Mouse (Mus musculus) E14TG2a.4 (cell line): Measurements from ENCODE around the gene Cryab.

Experiments used
- H3K27me3 ChIP-seq: 2 replicates; pipeline ENCODE4 v1.6.1; 2014; ENCODE audit warnings: low read length, control low read depth; ENCODE audit not compliant: insufficient read depth
- H3K36me3 ChIP-seq: 2 replicates; pipeline ENCODE4 v1.6.1; 2014; ENCODE audit warnings: low read length, control low read depth; ENCODE audit not compliant: insufficient read depth
- H3K4me1 ChIP-seq: replicated peaks from 2 replicates; pipeline ENCODE4 v1.6.1; 2014; ENCODE audit warnings: low read depth, low read length, control low read depth
- H3K4me3 ChIP-seq: replicated peaks from 2 replicates; pipeline ENCODE4 v1.5.1; 2014; ENCODE audit warnings: mild to moderate bottlenecking, low read length
- H3K9me3 ChIP-seq: 2 replicates; pipeline ENCODE4 v1.6.1; 2014; ENCODE audit warnings: low read length, control low read depth
- CTCF ChIP-seq: conservative IDR thresholded peaks from 2 replicates; pipeline ENCODE4 v1.5.1; 2014; ENCODE audit warnings: low read length
- NANOG ChIP-seq: IDR thresholded peaks from 2 replicates; pipeline ENCODE4 v1.6.1; 2014; ENCODE audit warnings: borderline replicate concordance, low read length, mixed read lengths
- POU5F1 ChIP-seq: IDR thresholded peaks from 2 replicates; pipeline ENCODE4 v1.6.1; 2014; ENCODE audit warnings: low read length, borderline replicate concordance

Cryab gene

GRCm38 (mm10) chr9:50796776-50797175 lies 45.7 kb downstream of the Cryab start:
- Histone ChIP-seq H3K9me3 (no peaks in the 10 kb centered on the region), H3K4me1 (no peaks in the 10 kb centered on the region), H3K27me3 (no peaks in the 10 kb centered on the region), H3K4me3 (no peak overlapping the region), H3K36me3 (peaks cover 20% of the 10 kb centered on the region)
- TF ChIP-seq CTCF (no peak), NANOG (no peak), POU5F1 (no peak)

- Histone ChIP-seq H3K27me3 (no peaks in the 10 kb centered on the region), H3K36me3 (peaks cover 19% of the 10 kb centered on the region), H3K4me1 (no peaks in the 10 kb centered on the region), H3K4me3 (no peak overlapping the region), H3K9me3 (no peaks in the 10 kb centered on the region)
- TF ChIP-seq POU5F1 (no peak), NANOG (no peak), CTCF (no peak)
Observed at GRCm38 (mm10) chr9:50797641-50798040, 46.5 kb downstream of the Cryab start.

GRCm38 (mm10) chr9:50798368-50798767 lies 47.2 kb downstream of the Cryab start:
- H3K9me3 ChIP-seq = no peaks in the 10 kb centered on the region
- H3K4me1 ChIP-seq = no peaks in the 10 kb centered on the region
- no peak overlapping the region for H3K4me3 ChIP-seq
- no peaks in the 10 kb centered on the region for H3K27me3 ChIP-seq
- no peak for TF ChIP-seq POU5F1
- TF ChIP-seq CTCF = no peak
- no peak for TF ChIP-seq NANOG
- H3K36me3 ChIP-seq = peaks cover 24% of the 10 kb centered on the region

GRCm38 (mm10) chr9:50800985-50801384 lies 49.9 kb downstream of the Cryab start:
- no peaks in the 10 kb centered on the region for H3K4me1 ChIP-seq
- no peak for TF ChIP-seq POU5F1
- peak; percentile 34 for TF ChIP-seq CTCF
- H3K27me3 ChIP-seq = no peaks in the 10 kb centered on the region
- no peak overlapping the region for H3K4me3 ChIP-seq
- peaks cover 38% of the 10 kb centered on the region for H3K36me3 ChIP-seq
- no peaks in the 10 kb centered on the region for H3K9me3 ChIP-seq

GRCm38 (mm10) chr9:50803055-50803671 lies 52.0 kb downstream of the Cryab start:
- H3K27me3 ChIP-seq = no peaks in the 10 kb centered on the region
- H3K4me3 ChIP-seq = no peak overlapping the region
- H3K9me3 ChIP-seq = no peaks in the 10 kb centered on the region
- no peaks in the 10 kb centered on the region for H3K4me1 ChIP-seq
- TF ChIP-seq CTCF (no peak), NANOG (no peak), POU5F1 (no peak)
- H3K36me3 ChIP-seq = peaks cover 59% of the 10 kb centered on the region
